Mouse (Mus musculus) MEL (cell line): ENCODE results near the gene Rnf115. TPM values are rescaled to one million over a fixed set of nuclear protein-coding genes. Genes with fewer than 3 reads are reported as not detected.

ENCODE experiments used
- BHLHE40 ChIP-seq: IDR thresholded peaks from 2 replicates; pipeline ENCODE4 v1.6.1; 2012; ENCODE audit warnings: low read depth, mild to moderate bottlenecking, inconsistent platforms, low read length, improper control_type of control experiment, borderline replicate concordance
- CHD1 ChIP-seq: IDR thresholded peaks from 2 replicates; pipeline ENCODE4 v1.6.1; 2012; ENCODE audit warnings: low read depth, mild to moderate bottlenecking, inconsistent platforms, low read length, improper control_type of control experiment
- E2F4 ChIP-seq: IDR thresholded peaks from 2 replicates; pipeline ENCODE4 v1.6.1; 2011; ENCODE audit warnings: low read depth, low read length, improper control_type of control experiment, borderline replicate concordance
- ETS1 ChIP-seq: IDR thresholded peaks from 2 replicates; pipeline ENCODE4 v1.6.1; 2012; ENCODE audit warnings: low read depth, mild to moderate bottlenecking, inconsistent platforms, low read length, improper control_type of control experiment, moderate library complexity
- HCFC1 ChIP-seq: IDR thresholded peaks from 2 replicates; pipeline ENCODE4 v1.6.1; 2012; ENCODE audit warnings: low read depth, mild to moderate bottlenecking, inconsistent platforms, low read length, improper control_type of control experiment, moderate library complexity
- JUND ChIP-seq: IDR thresholded peaks from 2 replicates; pipeline ENCODE4 v1.6.1; 2011; ENCODE audit warnings: low read depth, mild to moderate bottlenecking, improper control_type of control experiment, low read length
- KAT2A ChIP-seq: conservative IDR thresholded peaks from 2 replicates; pipeline ENCODE4 v1.6.1; 2012; ENCODE audit warnings: low read depth, low read length, improper control_type of control experiment, inconsistent platforms
- MAFK ChIP-seq: IDR thresholded peaks from 2 replicates; pipeline ENCODE4 v1.6.1; 2011; ENCODE audit warnings: low read depth, mild to moderate bottlenecking, low read length, improper control_type of control experiment, borderline replicate concordance
- MAZ ChIP-seq: IDR thresholded peaks from 2 replicates; pipeline ENCODE4 v1.6.1; 2012; ENCODE audit warnings: low read depth, mild to moderate bottlenecking, inconsistent platforms, low read length, improper control_type of control experiment
- MXI1 ChIP-seq: IDR thresholded peaks from 2 replicates; pipeline ENCODE4 v1.6.1; 2011; ENCODE audit warnings: mild to moderate bottlenecking, low read depth, low read length, improper control_type of control experiment
- MYB ChIP-seq: IDR thresholded peaks from 2 replicates; pipeline ENCODE4 v1.6.1; 2011; ENCODE audit warnings: mild to moderate bottlenecking, low read depth, low read length, improper control_type of control experiment
- MYC ChIP-seq: IDR thresholded peaks from 2 replicates; pipeline ENCODE4 v1.6.1; 2011; ENCODE audit warnings: low read depth, mild to moderate bottlenecking, low read length, improper control_type of control experiment, moderate library complexity
- NRF1 ChIP-seq: IDR thresholded peaks from 2 replicates; pipeline ENCODE4 v1.6.1; 2014; ENCODE audit warnings: low read depth, mild to moderate bottlenecking, inconsistent platforms, low read length, improper control_type of control experiment, moderate library complexity; ENCODE audit not compliant: poor library complexity, insufficient read depth, severe bottlenecking
- POLR2A ChIP-seq, 2 experiments: IDR thresholded peaks; 2 replicates each; pipeline ENCODE4 v1.6.1; 2011 to 2012; ENCODE audit warnings: low read length in 2 of 2, mild to moderate bottlenecking in 2 of 2, control low read depth in 1 of 2, improper control_type of control experiment in 1 of 2, low read depth in 1 of 2, moderate library complexity in 1 of 2; ENCODE audit not compliant: control insufficient read depth in 1 of 2, insufficient read depth in 1 of 2, poor library complexity in 1 of 2
- POLR2AphosphoS2 ChIP-seq: IDR thresholded peaks from 2 replicates; pipeline ENCODE4 v1.6.1; 2011; ENCODE audit warnings: low read length, improper control_type of control experiment
- POLR2AphosphoS5 ChIP-seq: IDR thresholded peaks from 2 replicates; pipeline ENCODE4 v1.6.1; 2012; ENCODE audit warnings: low read depth, borderline replicate concordance, mild to moderate bottlenecking, inconsistent platforms, low read length, moderate library complexity, mixed read lengths
- RAD21 ChIP-seq: IDR thresholded peaks from 2 replicates; pipeline ENCODE4 v1.6.1; 2011; ENCODE audit warnings: mild to moderate bottlenecking, low read depth, low read length, improper control_type of control experiment
- RCOR1 ChIP-seq: IDR thresholded peaks from 2 replicates; pipeline ENCODE4 v1.6.1; 2012; ENCODE audit warnings: low read depth, mild to moderate bottlenecking, inconsistent platforms, low read length, improper control_type of control experiment
- SMC3 ChIP-seq: IDR thresholded peaks from 2 replicates; pipeline ENCODE4 v1.6.1; 2011; ENCODE audit warnings: low read depth, low read length, improper control_type of control experiment
- TBP ChIP-seq: IDR thresholded peaks from 2 replicates; pipeline ENCODE4 v1.8.0; 2011; ENCODE audit warnings: low read depth, low read length, improper control_type of control experiment
- USF1 ChIP-seq: IDR thresholded peaks from 2 replicates; pipeline ENCODE4 v1.6.1; 2014; ENCODE audit warnings: low read depth, mild to moderate bottlenecking, inconsistent platforms, low read length, improper control_type of control experiment, moderate library complexity
- USF2 ChIP-seq, 2 experiments: IDR thresholded peaks; 2 replicates each; pipeline ENCODE4 v1.6.1; 2011 to 2012; ENCODE audit warnings: improper control_type of control experiment in 2 of 2, low read length in 2 of 2, borderline replicate concordance in 1 of 2, inconsistent platforms in 1 of 2, low read depth in 1 of 2, mild to moderate bottlenecking in 1 of 2; ENCODE audit not compliant: insufficient read depth in 1 of 2
- ZC3H11A ChIP-seq: IDR thresholded peaks from 2 replicates; pipeline ENCODE4 v1.6.1; 2012; ENCODE audit warnings: low read depth, mild to moderate bottlenecking, inconsistent platforms, low read length, improper control_type of control experiment
- polyA plus RNA-seq, 2 experiments: library from polyadenylated mRNA; stranded (reverse) in 1 of 2; unstranded in 1 of 2; fragments of >175 nt in 1 of 2; fragments of >200 nt in 1 of 2; gene quantifications; 2 replicates each; pipeline versions ENCODE4 v1.2.1 to v1.2.4; 2012; ENCODE audit warnings: low replicate concordance in 2 of 2, low read depth in 1 of 2; ENCODE audit not compliant: insufficient read length in 2 of 2, insufficient read depth in 1 of 2, missing spikeins in 1 of 2
- total RNA-seq: library from RNA; depleted of rRNA; stranded (reverse); fragments of 300-350 nt; gene quantifications from 2 replicates; pipeline ENCODE4 v1.2.3, GENCODE M21; 2012

The Rnf115 gene
- total and polyA plus RNA-seq, 3 experiments = 43.2 to 71.8 (median 66.1) TPM

- TF ChIP-seq RCOR1 (no peak), E2F4 (peak; percentile 52; the same call in 1 of the 2 replicates), RAD21 (no peak), USF2 (IDR thresholded peaks at IDR 0.05; ENCODE audit: borderline replicate concordance in 1 of 2, insufficient read depth in 1 of 2, low read depth in 1 of 2, low read length in 2 of 2) (no peak), POLR2AphosphoS2 (no peak), MYC (no peak), KAT2A (no peak; the same call in 1 of the 2 replicates), SMC3 (no peak), MAFK (no peak), TBP (peak; percentile 56; the same call in 1 of the 2 replicates), ETS1 (no peak), BHLHE40 (no peak), NRF1 (no peak), ZC3H11A (no peak), MXI1 (peak; percentile 75), HCFC1 (peak; percentile 40; the same call in 1 of the 2 replicates), CHD1 (no peak), JUND (no peak), MYB (no peak), POLR2AphosphoS5 (no peak), POLR2A (IDR thresholded peaks at IDR 0.05; ENCODE audit: control insufficient read depth in 1 of 2, insufficient read depth in 1 of 2, low read depth in 1 of 2, low read length in 2 of 2, poor library complexity in 1 of 2) (peak; percentile 37 to 44; a peak in 2 of 4 replicates), MAZ (peak; percentile 78), USF1 (no peak)
These were observed 31.2 kb upstream of the Rnf115 start, which contains the start of gene Pias3 (continued) for GRCm38 (mm10) chr3:96696198-96696765.
